ENCODE assay signal across 15 mouse cellular contexts in genomic region chr16:37686834-37687233, GRCm38 (mm10). TPM values are rescaled to one million over a fixed set of nuclear protein-coding genes. Genes with fewer than 3 reads are reported as not detected.
DNase-seq lines count a peak whose midpoint lies in the region; ATAC-seq and TF ChIP-seq lines count a peak whose summit lies in the region.
"Had no signal": no experiment of that assay in that cellular context is flagged by ENCODE, and none has a peak within 500 bp of the region (broad histone marks: within the 10 kb centered on the region; RNA-seq: fewer than 3 reads in every experiment).

No protein-coding gene starts in this region.

- no peak overlapping the region for H3K4me3 ChIP-seq in midbrain, embryonic 10.5 days
- no peak overlapping the region for H3K4me3 ChIP-seq in midbrain, embryonic 16.5 days (ENCODE audit: low read depth, low read length)
- H3K4me3 ChIP-seq in hindbrain, embryonic 12.5 days = no peak overlapping the region
- no peak overlapping the region for H3K4me3 ChIP-seq in midbrain, postnatal 0 days (ENCODE audit: low read depth, low read length)
- H3K4me3 ChIP-seq: myocyte had no signal

- H3K27ac ChIP-seq in midbrain, embryonic 10.5 days (replicated peaks) = peak overlapping the region; percentile 95
- no peak overlapping the region for H3K27ac ChIP-seq in midbrain, embryonic 16.5 days (ENCODE audit: low read length)
- peak overlapping the region; percentile 40; the same call in 1 of the 2 replicates for H3K27ac ChIP-seq in hindbrain, embryonic 12.5 days
- 0 out of 2 replicates have a peak overlapping the region, but pooled peaks have one; percentile 13 for H3K27ac ChIP-seq in midbrain, postnatal 0 days (ENCODE audit: low read depth, low read length)
- H3K27ac ChIP-seq: macrophage; stomach, postnatal 0 days had no signal

- H3K4me1 ChIP-seq in midbrain, embryonic 10.5 days = peaks cover 60% of the 10 kb centered on the region
- H3K4me1 ChIP-seq in midbrain, embryonic 16.5 days (ENCODE audit: control insufficient read depth, insufficient read depth, low read length) = peaks cover 34% of the 10 kb centered on the region
- H3K4me1 ChIP-seq in hindbrain, embryonic 12.5 days = peaks cover 46% of the 10 kb centered on the region
- H3K4me1 ChIP-seq in midbrain, postnatal 0 days (ENCODE audit: insufficient read depth, low read length) = peaks cover 18% of the 10 kb centered on the region; the same call in 1 of the 2 replicates

- no peak for ATAC-seq in midbrain, embryonic 16.5 days
- no peak for ATAC-seq in hindbrain, embryonic 12.5 days (ENCODE audit: low FRiP score)
- no peak for ATAC-seq in midbrain, postnatal 0 days (ENCODE audit: low FRiP score)
- ATAC-seq: intestine, postnatal 0 days had no signal

- H3K36me3 ChIP-seq in midbrain, embryonic 10.5 days = no peaks in the 10 kb centered on the region
- H3K36me3 ChIP-seq in midbrain, embryonic 16.5 days (ENCODE audit: control insufficient read depth, insufficient read depth, low read length) = no peaks in the 10 kb centered on the region
- no peaks in the 10 kb centered on the region for H3K36me3 ChIP-seq in hindbrain, embryonic 12.5 days
- H3K36me3 ChIP-seq in midbrain, postnatal 0 days (ENCODE audit: insufficient read depth, low read length) = no peaks in the 10 kb centered on the region

- H3K9ac ChIP-seq in midbrain, embryonic 16.5 days (ENCODE audit: low read depth, low read length) = no peak overlapping the region
- no peak overlapping the region for H3K9ac ChIP-seq in hindbrain, embryonic 12.5 days
- H3K9ac ChIP-seq in midbrain, postnatal 0 days (replicated peaks; ENCODE audit: low read length, poor library complexity, severe bottlenecking) = no peak overlapping the region

- H3K27me3 ChIP-seq in midbrain, embryonic 10.5 days (ENCODE audit: low read depth, poor library complexity, severe bottlenecking) = no peaks in the 10 kb centered on the region
- H3K27me3 ChIP-seq in midbrain, embryonic 16.5 days (ENCODE audit: control insufficient read depth, insufficient read depth, low read depth, low read length) = no peaks in the 10 kb centered on the region
- H3K27me3 ChIP-seq in hindbrain, embryonic 12.5 days = no peaks in the 10 kb centered on the region
- H3K27me3 ChIP-seq in midbrain, postnatal 0 days (ENCODE audit: insufficient read depth, low read length) = no peaks in the 10 kb centered on the region

- intact Hi-C loops in heart, postnatal 25 days (cut with DNase I) = loop anchor here (2.0 to 5.0 kb wide), 3 partner anchors 65 to 510 kb away; no protein-coding TSS in a partner anchor

- 86% methylated on average over 12 of the region's 12 CpGs for WGBS in midbrain, embryonic 10.5 days
- 61% methylated on average over 12 of the region's 12 CpGs for WGBS in midbrain, embryonic 16.5 days
- WGBS in hindbrain, embryonic 12.5 days = 78% methylated on average over 12 of the region's 12 CpGs
- 60% methylated on average over 12 of the region's 12 CpGs for WGBS in midbrain, postnatal 0 days

- DNase-seq in heart, adult 11 months = peak; percentile 86
- no peak for DNase-seq in heart, postnatal 25 days (ENCODE audit: low spot score)
- no peak for DNase-seq in midbrain, embryonic 10.5 days (ENCODE audit: low spot score)
- no peak for DNase-seq in midbrain, postnatal 0 days (ENCODE audit: low spot score)
- DNase-seq in B cell, adult 2 months = no peak
- DNase-seq in spleen, postnatal 14 days (ENCODE audit: low spot score in 2 of 2) = no peak
- DNase-seq: cerebellum, postnatal 25 days; kidney, postnatal 14 days; thymus, postnatal 36 days had no signal

- TF ChIP-seq CTCF in midbrain, postnatal 0 days (IDR thresholded peaks at IDR 0.05) = no peak

- H3K4me2 ChIP-seq in midbrain, embryonic 16.5 days (ENCODE audit: low read length) = no peak overlapping the region
- no peak overlapping the region for H3K4me2 ChIP-seq in hindbrain, embryonic 12.5 days (replicated peaks)
- no peak overlapping the region for H3K4me2 ChIP-seq in midbrain, postnatal 0 days (ENCODE audit: low read depth, low read length, poor library complexity, severe bottlenecking)

- H3K9me3 ChIP-seq in midbrain, embryonic 10.5 days (replicated peaks) = no peaks in the 10 kb centered on the region
- no peaks in the 10 kb centered on the region for H3K9me3 ChIP-seq in midbrain, embryonic 16.5 days (replicated peaks; ENCODE audit: control insufficient read depth, low read length, poor library complexity, severe bottlenecking)
- no peaks in the 10 kb centered on the region for H3K9me3 ChIP-seq in hindbrain, embryonic 12.5 days (replicated peaks)
- no peaks in the 10 kb centered on the region for H3K9me3 ChIP-seq in midbrain, postnatal 0 days (ENCODE audit: low read length)

RNA-seq across cellular contexts. Expression of gene Ndufb4, which starts 32.6 kb away (rescaled TPM):
- 100 to 1,000 TPM; 168 to 170 TPM for total RNA-seq in heart, postnatal 25 days (2021)
- polyA plus RNA-seq in midbrain, embryonic 10.5 days (2016; fragmentation: Nextera tagmentation; extraction: Ambion mirVana) = 46.2 and 50.9 TPM in 2 replicates
- 49.1 and 51.7 TPM in 2 replicates for polyA plus RNA-seq in midbrain, embryonic 16.5 days (2015; fragmentation: Nextera tagmentation; extraction: Ambion mirVana)
- polyA plus RNA-seq in hindbrain, embryonic 12.5 days (2016; fragmentation: Nextera tagmentation; extraction: Ambion mirVana) = 61.0 and 65.8 TPM in 2 replicates
- 32.3 and 39.6 TPM in 2 replicates for total RNA-seq in midbrain, postnatal 0 days (2014; rRNA removed)
- 86.9 and 90.7 TPM in 2 replicates for polyA plus RNA-seq in midbrain, postnatal 0 days (2015; fragmentation: Nextera tagmentation; extraction: Ambion mirVana)
